Mouse (Mus musculus): ENCODE data around the gene Fdxr. TPM values are rescaled to one million over a fixed set of nuclear protein-coding genes. Genes with fewer than 3 reads are reported as not detected.

The Fdxr gene
- polyA plus RNA-seq, 1 experiment from 2014 or later = 17.0 TPM

- ATAC-seq (ENCODE audit: insufficient number of reproducible peaks, low FRiP score, low TSS enrichment, low read depth) = no peak
- Histone ChIP-seq H3K4me2 (replicated peaks) (no peak overlapping the region), H3K36me3 (no peaks in the 10 kb centered on the region), H3K4me3 (replicated peaks) (no peak overlapping the region), H3K27ac (replicated peaks) (no peak overlapping the region), H3K9me3 (replicated peaks) (no peaks in the 10 kb centered on the region), H3K4me1 (no peaks in the 10 kb centered on the region; the same call in 1 of the 2 replicates), H3K27me3 (no peaks in the 10 kb centered on the region), H3K9ac (no peak overlapping the region)
- 90% methylated on average over 2 of the region's 2 CpGs for WGBS
Measured at GRCm38 (mm10) chr11:115288305-115288704, 11.5 kb upstream of the Fdxr start.

DNA sequence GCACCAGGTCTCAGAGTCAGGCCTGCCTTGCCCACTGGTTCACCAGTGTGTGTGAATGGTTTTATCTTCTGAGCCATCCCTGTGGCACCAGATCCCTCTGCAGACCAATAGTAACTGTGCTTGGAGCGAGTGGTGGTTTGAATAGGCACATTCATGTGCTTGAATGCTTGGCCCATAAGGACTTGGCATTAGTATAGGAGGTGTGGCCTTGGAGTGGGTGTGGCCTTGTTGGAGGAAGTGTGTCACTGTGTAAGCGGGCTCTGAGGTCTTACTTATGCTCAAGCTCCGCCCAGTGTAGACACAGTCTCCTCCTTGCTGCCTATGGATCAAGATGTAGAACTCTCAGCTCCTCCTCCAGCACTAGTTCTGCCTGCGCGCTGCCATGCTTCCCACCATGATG, 10.5 kb upstream of the Fdxr start:
- H3K27ac ChIP-seq (replicated peaks) = no peak overlapping the region
- no peak overlapping the region for H3K4me2 ChIP-seq (replicated peaks)
- no peaks in the 10 kb centered on the region for H3K9me3 ChIP-seq (replicated peaks)
- no peaks in the 10 kb centered on the region; the same call in 1 of the 2 replicates for H3K4me1 ChIP-seq
- ATAC-seq (ENCODE audit: insufficient number of reproducible peaks, low FRiP score, low TSS enrichment, low read depth) = no peak
- H3K27me3 ChIP-seq = no peaks in the 10 kb centered on the region
- no peak overlapping the region for H3K9ac ChIP-seq
- WGBS = 85% methylated on average over 5 of the region's 5 CpGs
- no peak overlapping the region for H3K4me3 ChIP-seq (replicated peaks)
- no peaks in the 10 kb centered on the region for H3K36me3 ChIP-seq

DNA sequence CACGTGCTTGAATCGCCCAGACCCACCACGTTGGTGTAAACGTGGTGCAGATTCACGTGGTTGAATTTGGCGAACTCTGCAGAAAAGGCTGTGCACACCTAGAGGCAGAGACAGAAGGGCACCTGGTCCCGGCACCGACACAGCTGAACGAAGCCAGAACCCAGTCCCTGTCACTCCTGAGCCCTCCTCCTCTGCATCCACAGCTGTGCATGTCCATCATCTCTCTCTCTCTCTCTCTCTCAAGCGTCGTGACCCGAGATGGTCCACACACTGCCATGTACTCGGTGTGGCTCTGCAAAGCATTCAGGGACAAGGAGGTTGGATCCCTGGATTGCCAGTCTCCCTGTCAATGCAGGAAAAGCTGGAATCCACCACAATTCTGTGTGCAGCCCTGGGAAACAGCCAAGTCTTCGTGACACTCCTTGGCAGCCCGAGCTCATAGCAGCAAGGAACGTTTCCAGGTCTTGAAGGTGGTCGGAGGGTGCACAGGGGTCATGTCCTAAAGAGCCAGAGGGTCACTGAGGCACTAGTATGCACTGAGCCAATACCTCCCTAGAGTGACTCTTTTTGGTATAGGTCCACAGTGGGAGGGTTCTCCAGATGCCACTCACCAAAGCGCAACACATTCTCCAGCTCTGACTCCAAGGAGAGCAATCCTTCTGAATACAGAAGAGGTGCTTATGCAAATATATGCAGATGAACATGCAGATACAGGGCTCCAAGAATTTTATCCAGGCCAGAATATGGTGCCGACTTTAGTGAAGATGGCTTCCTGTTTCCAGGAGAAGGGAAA, 9.5 kb upstream of the Fdxr start:
- WGBS = 70% methylated on average over 19 of the region's 19 CpGs
- Histone ChIP-seq H3K27ac (replicated peaks) (no peak overlapping the region), H3K27me3 (no peaks in the 10 kb centered on the region)

DNA sequence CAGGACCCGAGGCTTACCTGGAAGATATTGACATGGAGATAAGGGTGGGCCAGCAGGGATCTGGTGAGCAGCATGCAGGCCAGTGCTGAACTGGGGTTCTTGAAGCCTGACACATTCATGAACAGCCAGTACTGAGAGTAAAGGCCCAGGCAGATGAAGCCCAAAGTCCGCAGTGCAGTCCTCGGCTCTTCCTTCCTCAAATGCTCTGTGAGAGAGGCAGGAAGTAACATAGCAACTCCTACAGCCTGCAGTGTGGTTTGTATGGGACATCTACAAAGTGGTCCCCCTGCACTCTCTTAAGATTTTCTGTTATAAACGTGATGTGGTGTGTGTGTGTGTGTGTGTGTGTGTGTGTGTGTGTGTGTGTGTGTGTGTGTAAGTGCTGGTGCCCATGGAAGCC, 8.4 kb upstream of the Fdxr start:
- no peak for ATAC-seq (ENCODE audit: insufficient number of reproducible peaks, low FRiP score, low TSS enrichment, low read depth)
- H3K4me3 ChIP-seq (replicated peaks) = no peak overlapping the region
- no peaks in the 10 kb centered on the region for H3K27me3 ChIP-seq
- WGBS = 64% methylated on average over 4 of the region's 4 CpGs
- no peaks in the 10 kb centered on the region for H3K9me3 ChIP-seq (replicated peaks)
- no peaks in the 10 kb centered on the region for H3K36me3 ChIP-seq
- H3K4me2 ChIP-seq (replicated peaks) = no peak overlapping the region
- H3K27ac ChIP-seq (replicated peaks) = no peak overlapping the region
- no peaks in the 10 kb centered on the region for H3K4me1 ChIP-seq
- no peak overlapping the region for H3K9ac ChIP-seq

More for the DNA sequence above, 9.5 kb upstream of the Fdxr start:
- no peaks in the 10 kb centered on the region; the same call in 1 of the 2 replicates for H3K4me1 ChIP-seq
- H3K36me3 ChIP-seq = no peaks in the 10 kb centered on the region
- H3K4me3 ChIP-seq (replicated peaks) = no peak overlapping the region
- ATAC-seq (ENCODE audit: insufficient number of reproducible peaks, low FRiP score, low TSS enrichment, low read depth) = no peak
- no peaks in the 10 kb centered on the region for H3K9me3 ChIP-seq (replicated peaks)
- no peak overlapping the region for H3K4me2 ChIP-seq (replicated peaks)
- H3K9ac ChIP-seq = no peak overlapping the region

GRCm38 (mm10) chr11:115283891-115284620, 7.2 kb upstream of the Fdxr start:
- no peak overlapping the region for H3K27ac ChIP-seq (replicated peaks)
- no peaks in the 10 kb centered on the region for H3K4me1 ChIP-seq
- H3K9ac ChIP-seq = no peak overlapping the region
- no peaks in the 10 kb centered on the region for H3K27me3 ChIP-seq
- WGBS = 81% methylated on average over 12 of the region's 12 CpGs
- H3K36me3 ChIP-seq = no peaks in the 10 kb centered on the region
- no peaks in the 10 kb centered on the region for H3K9me3 ChIP-seq (replicated peaks)
- no peak overlapping the region for H3K4me2 ChIP-seq (replicated peaks)
- ATAC-seq (ENCODE audit: insufficient number of reproducible peaks, low FRiP score, low TSS enrichment, low read depth) = no peak
- H3K4me3 ChIP-seq (replicated peaks) = no peak overlapping the region

GRCm38 (mm10) chr11:115283486-115283765, 6.6 kb upstream of the Fdxr start:
- 60% methylated on average over 9 of the region's 9 CpGs for WGBS
- H3K9ac ChIP-seq = no peak overlapping the region
- no peaks in the 10 kb centered on the region for H3K27me3 ChIP-seq
- ATAC-seq (ENCODE audit: insufficient number of reproducible peaks, low FRiP score, low TSS enrichment, low read depth) = no peak
- no peak overlapping the region for H3K27ac ChIP-seq (replicated peaks)
- no peaks in the 10 kb centered on the region for H3K36me3 ChIP-seq
- H3K9me3 ChIP-seq (replicated peaks) = no peaks in the 10 kb centered on the region
- no peak overlapping the region for H3K4me3 ChIP-seq (replicated peaks)
- no peak overlapping the region for H3K4me2 ChIP-seq (replicated peaks)
- H3K4me1 ChIP-seq = no peaks in the 10 kb centered on the region

GRCm38 (mm10) chr11:115282723-115283485, 6.1 kb upstream of the Fdxr start:
- Histone ChIP-seq H3K4me1 (peaks cover 4% of the 10 kb centered on the region), H3K27me3 (no peaks in the 10 kb centered on the region), H3K4me3 (replicated peaks) (no peak overlapping the region), H3K4me2 (replicated peaks) (no peak overlapping the region), H3K9ac (no peak overlapping the region), H3K9me3 (replicated peaks) (no peaks in the 10 kb centered on the region), H3K36me3 (no peaks in the 10 kb centered on the region), H3K27ac (replicated peaks) (no peak overlapping the region)
- WGBS = 81% methylated on average over 8 of the region's 8 CpGs
- no peak for ATAC-seq (ENCODE audit: insufficient number of reproducible peaks, low FRiP score, low TSS enrichment, low read depth)

DNA sequence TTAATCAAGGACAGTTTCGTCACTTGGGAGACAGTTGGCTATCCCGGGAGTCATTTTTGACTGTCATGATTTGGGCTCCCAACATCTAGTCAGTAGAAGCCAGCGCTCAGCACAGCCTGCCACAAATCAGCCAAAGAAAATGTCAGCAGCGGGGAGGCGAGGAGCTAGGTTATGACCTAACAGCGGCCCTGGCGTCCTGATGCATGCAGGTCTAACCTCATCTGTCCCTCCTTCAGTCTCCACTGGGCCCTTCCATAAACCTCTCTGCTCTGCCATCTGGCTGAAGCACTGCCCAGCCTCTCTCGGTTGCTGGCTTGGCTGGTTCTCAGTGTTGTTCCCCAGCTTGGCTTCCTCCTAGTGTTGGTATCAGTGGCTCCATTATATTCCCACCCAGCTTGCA, 5.4 kb upstream of the Fdxr start:
- no peak for ATAC-seq (ENCODE audit: insufficient number of reproducible peaks, low FRiP score, low TSS enrichment, low read depth)
- no peak overlapping the region for H3K27ac ChIP-seq (replicated peaks)
- no peaks in the 10 kb centered on the region for H3K27me3 ChIP-seq
- H3K4me3 ChIP-seq (replicated peaks) = no peak overlapping the region
- H3K4me1 ChIP-seq = peaks cover 7% of the 10 kb centered on the region
- H3K36me3 ChIP-seq = no peaks in the 10 kb centered on the region
- H3K4me2 ChIP-seq (replicated peaks) = no peak overlapping the region
- no peaks in the 10 kb centered on the region for H3K9me3 ChIP-seq (replicated peaks)
- H3K9ac ChIP-seq = no peak overlapping the region
- WGBS = 68% methylated on average over 8 of the region's 8 CpGs

- Histone ChIP-seq H3K36me3 (no peaks in the 10 kb centered on the region), H3K9me3 (replicated peaks) (no peaks in the 10 kb centered on the region), H3K4me1 (peaks cover 24% of the 10 kb centered on the region), H3K4me2 (replicated peaks) (no peak overlapping the region), H3K9ac (no peak overlapping the region), H3K4me3 (replicated peaks) (no peak overlapping the region), H3K27ac (replicated peaks) (no peak overlapping the region), H3K27me3 (no peaks in the 10 kb centered on the region)
- WGBS = 65% methylated on average over 1 of the region's 1 CpGs
- ATAC-seq (ENCODE audit: insufficient number of reproducible peaks, low FRiP score, low TSS enrichment, low read depth) = no peak
Measured at GRCm38 (mm10) chr11:115279726-115280125, 2.9 kb upstream of the Fdxr start.

GRCm38 (mm10) chr11:115278176-115278575, 1.3 kb upstream of the Fdxr start:
- Histone ChIP-seq H3K4me2 (replicated peaks) (0 out of 2 replicates have a peak overlapping the region, but pooled peaks have one; percentile 76), H3K9ac (no peak overlapping the region), H3K4me1 (peaks cover 26% of the 10 kb centered on the region), H3K27me3 (no peaks in the 10 kb centered on the region), H3K9me3 (replicated peaks) (no peaks in the 10 kb centered on the region), H3K27ac (replicated peaks) (no peak overlapping the region), H3K36me3 (no peaks in the 10 kb centered on the region), H3K4me3 (replicated peaks) (no peak overlapping the region)
- no peak for ATAC-seq (ENCODE audit: insufficient number of reproducible peaks, low FRiP score, low TSS enrichment, low read depth)
- WGBS = 65% methylated on average over 6 of the region's 6 CpGs

DNA sequence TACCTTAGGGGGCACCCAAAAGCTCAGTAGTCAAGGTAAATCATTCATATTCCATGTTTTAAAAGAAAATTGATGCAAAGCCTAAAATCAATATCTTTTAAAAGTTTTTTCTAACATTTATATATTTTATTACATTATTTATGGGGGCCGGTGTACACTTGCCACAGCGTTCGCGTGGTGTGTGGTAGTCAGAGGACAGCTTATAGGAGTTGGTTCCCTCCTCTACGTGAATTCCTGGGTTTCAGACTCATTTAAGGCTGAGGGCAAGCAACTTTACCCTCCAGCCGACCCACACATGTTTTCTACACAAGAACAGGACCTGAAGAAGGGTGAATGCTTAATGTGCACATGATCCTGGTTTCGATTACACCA, 740 bp upstream of the Fdxr start:
- no peak for ATAC-seq (ENCODE audit: insufficient number of reproducible peaks, low FRiP score, low TSS enrichment, low read depth)
- Histone ChIP-seq H3K4me1 (peaks cover 26% of the 10 kb centered on the region), H3K9me3 (replicated peaks) (no peaks in the 10 kb centered on the region), H3K4me3 (replicated peaks) (peak overlapping the region; percentile 73), H3K9ac (peak overlapping the region; percentile 37; the same call in 1 of the 2 replicates), H3K27ac (replicated peaks) (peak overlapping the region; percentile 90), H3K4me2 (replicated peaks) (peak overlapping the region; percentile 76), H3K36me3 (no peaks in the 10 kb centered on the region), H3K27me3 (no peaks in the 10 kb centered on the region)
- 20% methylated on average over 7 of the region's 7 CpGs for WGBS

Measured in embryonic facial prominence, embryonic 15.5 days (tissue).